Mouse (Mus musculus) myocyte (in vitro differentiated cells): ENCODE measurements around the gene Gpr137c.

ENCODE experiments used
- E2F4 ChIP-seq: IDR thresholded peaks from one replicate; pipeline ENCODE4 v1.6.1; 2011; ENCODE audit warnings: mild to moderate bottlenecking, control low read depth, moderate library complexity; ENCODE audit not compliant: insufficient read depth
- MAX ChIP-seq: IDR thresholded peaks from one replicate; pipeline ENCODE4 v1.6.1; 2011; ENCODE audit warnings: low read depth, mild to moderate bottlenecking, control low read depth
- MYOD1 ChIP-seq, 3 experiments: IDR thresholded peaks; one replicate each; pipeline ENCODE4 v1.6.1; 2011; ENCODE audit warnings: control low read depth in 2 of 3, low read depth in 2 of 3, mild to moderate bottlenecking in 2 of 3, moderate library complexity in 1 of 3; ENCODE audit not compliant: insufficient read length in 2 of 3, control insufficient read depth in 1 of 3
- MYOG ChIP-seq, 3 experiments: IDR thresholded peaks; one replicate each; pipeline ENCODE4 v1.6.1; 2011; ENCODE audit warnings: control low read depth in 2 of 3, low read depth in 2 of 3, mild to moderate bottlenecking in 2 of 3; ENCODE audit not compliant: insufficient read length in 2 of 3, control insufficient read depth in 1 of 3, insufficient read depth in 1 of 3
- POLR2A ChIP-seq: IDR thresholded peaks from one replicate; pipeline ENCODE4 v1.6.1; 2011; ENCODE audit warnings: low read depth, mild to moderate bottlenecking, control low read depth, moderate library complexity; ENCODE audit not compliant: insufficient read length
- POLR2AphosphoS2 ChIP-seq: IDR thresholded peaks from one replicate; pipeline ENCODE4 v1.6.1; 2011; ENCODE audit warnings: low read depth, control low read depth; ENCODE audit not compliant: insufficient read length
- SRF ChIP-seq: IDR thresholded peaks from one replicate; pipeline ENCODE4 v1.6.1; 2011; ENCODE audit warnings: low read depth; ENCODE audit not compliant: control insufficient read depth, insufficient read length
- TCF12 ChIP-seq: IDR thresholded peaks from one replicate; pipeline ENCODE4 v1.6.1; 2011; ENCODE audit warnings: mild to moderate bottlenecking, control low read depth; ENCODE audit not compliant: poor library complexity, insufficient read depth, severe bottlenecking
- USF1 ChIP-seq: IDR thresholded peaks from one replicate; pipeline ENCODE4 v1.6.1; 2011; ENCODE audit warnings: low read depth, mild to moderate bottlenecking, control low read depth, moderate library complexity

DNA sequence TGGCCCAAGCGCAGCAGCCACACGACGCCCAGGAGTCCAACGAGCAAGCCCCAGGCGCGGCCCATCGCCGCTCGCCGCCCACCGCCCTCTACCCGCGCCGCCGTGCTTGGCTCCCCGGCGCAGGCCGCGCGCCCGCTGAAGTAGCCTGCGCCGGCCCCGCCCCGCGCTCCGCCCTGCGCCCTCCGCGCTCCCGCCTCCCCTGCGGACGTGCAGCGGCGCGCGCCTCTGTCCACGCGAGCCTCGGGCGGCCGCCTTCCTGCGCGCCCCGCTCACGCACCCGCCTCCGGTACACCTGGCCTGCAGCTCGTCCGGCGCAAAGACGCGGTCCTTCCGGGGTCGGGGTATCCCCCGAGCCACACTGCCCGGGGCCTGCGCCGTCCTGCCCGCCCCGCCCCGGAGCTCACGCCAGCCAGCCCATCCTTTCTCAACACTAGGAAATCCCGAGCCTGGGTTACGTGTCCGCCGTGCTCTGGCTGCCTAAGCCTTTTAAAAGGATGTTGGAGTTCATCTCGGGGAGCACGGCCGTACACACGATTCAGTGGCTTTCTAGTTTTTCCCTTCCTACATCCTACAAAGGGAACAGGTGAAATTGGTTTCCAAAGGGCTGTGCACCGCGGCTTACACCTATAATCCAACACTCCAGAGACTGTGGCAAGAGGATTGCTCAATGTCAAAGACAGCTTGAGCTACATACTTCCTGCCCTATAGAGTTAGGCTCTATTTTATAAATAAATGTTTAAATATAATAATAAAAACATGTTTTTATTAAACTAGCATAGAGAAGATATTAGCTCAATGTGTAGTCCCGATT, 99.1 kb downstream of the Gpr137c start, which contains the start of gene Ero1l:
- TF ChIP-seq SRF (peak; percentile 44), MAX (no peak), TCF12 (no peak), MYOD1 (IDR thresholded peaks at IDR 0.05; ENCODE audit: control insufficient read depth in 1 of 3, insufficient read length in 2 of 3, low read depth in 2 of 3) (peak in 1 of 3 experiments; percentile 67), E2F4 (no peak), MYOG (IDR thresholded peaks at IDR 0.05; ENCODE audit: control insufficient read depth in 1 of 3, insufficient read depth in 1 of 3, insufficient read length in 2 of 3, low read depth in 2 of 3) (no peak), POLR2A (peak; percentile 99), USF1 (no peak), POLR2AphosphoS2 (peak; percentile 99)
